Mouse (Mus musculus) 416B (cell line): Measurements from ENCODE around the gene Xylt2.
"Not testable (repeated sequence)": the region's sequence is repeated elsewhere in the genome, so short reads cannot be mapped to it uniquely, and the experiment has no call there.

Experiments
- DNase-seq: peaks from one replicate; pipeline ENCODE4 v3.0.0; 2011; ENCODE audit warnings: low read depth

The Xylt2 gene

GRCm38 (mm10) chr11:94676754-94677606 lies at the start of gene Xylt2:
Xylt2 (minus strand) TSS chr11:94677515.
- DNase-seq = peak; percentile 82

GRCm38 (mm10) chr11:94719216-94719615 lies 41.9 kb upstream of the Xylt2 start:
- peak; percentile 60 for DNase-seq

GRCm38 (mm10) chr11:94718113-94718909 lies 41.0 kb upstream of the Xylt2 start:
- peak; percentile 11 for DNase-seq

- no peak for DNase-seq
These were observed 39.9 kb upstream of the Xylt2 start for GRCm38 (mm10) chr11:94717239-94717638.

GRCm38 (mm10) chr11:94716754-94717153 lies 39.4 kb upstream of the Xylt2 start:
- peak; percentile 46 for DNase-seq

- no peak for DNase-seq
These were observed 38.3 kb upstream of the Xylt2 start for GRCm38 (mm10) chr11:94715622-94716021.

DNA sequence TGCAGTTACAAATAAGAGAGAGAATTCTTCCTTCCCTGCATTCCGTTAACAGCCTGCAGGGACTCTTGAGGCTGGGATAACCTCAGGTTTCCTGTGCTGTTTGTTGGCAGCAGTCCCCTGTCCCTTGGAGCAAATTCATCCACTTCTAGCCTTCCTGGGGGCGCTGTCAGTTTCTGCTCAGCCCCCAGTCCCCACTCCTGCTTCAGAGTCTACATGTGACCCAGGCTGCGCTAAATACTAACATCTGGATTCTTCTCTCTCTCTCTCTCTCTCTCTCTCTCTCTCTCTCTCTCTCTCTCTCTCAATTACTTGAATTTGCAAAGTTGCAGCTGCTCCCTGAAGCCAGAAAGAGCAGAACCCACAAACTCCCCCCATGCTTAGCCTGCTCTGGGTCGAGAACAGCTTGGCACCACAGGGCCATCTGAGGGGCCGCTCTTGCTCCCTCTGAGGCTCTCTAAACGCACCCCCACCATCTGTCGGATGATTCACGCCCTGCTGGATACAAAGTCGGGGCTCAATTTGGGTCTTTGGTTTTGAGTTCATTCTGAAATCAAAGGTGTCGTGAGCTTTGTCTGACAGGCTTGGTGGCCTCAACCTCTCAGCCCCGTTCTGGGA lies 36.0 kb upstream of the Xylt2 start:
- DNase-seq = no peak

DNA sequence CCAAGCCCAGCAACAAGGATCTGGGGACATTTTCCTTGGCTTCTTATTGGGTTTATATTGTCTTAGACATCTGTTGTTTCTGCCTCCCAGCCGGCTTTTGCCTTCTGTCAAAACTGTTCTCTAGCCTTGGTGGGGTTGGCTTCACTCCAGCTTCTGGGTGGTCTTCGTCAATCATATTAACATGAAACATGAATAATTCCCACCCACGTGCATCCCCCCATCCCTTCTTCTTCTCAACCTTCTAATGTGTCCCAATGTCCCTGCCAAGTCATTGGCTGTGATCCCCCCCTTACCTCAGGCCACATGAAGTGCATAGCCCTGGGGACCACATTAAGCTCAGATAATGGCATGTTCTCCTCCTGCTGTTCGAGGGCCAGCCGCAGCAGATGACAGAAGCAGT lies 27.2 kb upstream of the Xylt2 start, which contains the start of gene Gm11541:
Gm11541 (minus strand) TSS at position 28 of the 400 bp plus-strand sequence.
- DNase-seq = no peak

GRCm38 (mm10) chr11:94704020-94704419 lies 26.7 kb upstream of the Xylt2 start:
- peak; percentile 40 for DNase-seq

GRCm38 (mm10) chr11:94702216-94702610 lies 24.9 kb upstream of the Xylt2 start:
- DNase-seq = no peak

- no peak for DNase-seq
These were observed 24.3 kb upstream of the Xylt2 start for GRCm38 (mm10) chr11:94701401-94702215.

GRCm38 (mm10) chr11:94699399-94699798 lies 22.1 kb upstream of the Xylt2 start:
- DNase-seq = no peak

DNA sequence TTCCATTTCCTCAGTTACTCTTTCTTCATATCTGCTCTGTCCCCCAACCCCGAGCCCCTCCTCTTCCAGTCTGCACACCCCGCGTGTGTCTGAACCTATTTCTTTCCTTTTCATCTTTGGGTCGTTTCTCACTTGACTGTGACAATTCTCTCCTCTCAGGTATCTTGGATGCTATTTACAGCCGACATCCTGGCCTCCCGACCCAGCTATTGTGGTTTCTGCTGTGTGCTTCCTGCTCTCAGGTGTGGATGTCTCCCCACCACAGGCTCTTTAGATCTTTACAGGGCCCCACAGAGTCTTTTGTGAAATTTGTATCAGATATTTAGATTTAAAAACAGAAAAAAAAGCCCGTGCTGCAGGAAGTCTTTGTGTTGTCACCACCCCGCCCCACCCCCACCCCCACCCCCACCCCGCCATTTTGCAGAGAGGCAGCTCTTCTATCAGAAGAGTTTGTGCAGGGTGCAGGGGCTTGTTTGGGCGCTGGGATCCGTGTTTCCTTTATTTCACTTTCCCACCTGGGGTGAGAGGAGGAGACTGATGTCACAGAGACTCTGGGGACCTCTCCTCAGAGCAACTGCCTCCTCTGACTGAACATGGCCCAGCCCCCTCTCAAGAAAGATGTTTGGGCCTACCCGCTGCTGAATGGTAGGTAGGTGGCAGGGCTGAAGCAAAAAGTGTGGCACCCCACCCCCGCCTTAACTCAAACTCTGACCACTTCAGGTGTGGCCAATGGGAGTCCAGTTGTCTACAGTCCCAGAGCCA lies 20.6 kb upstream of the Xylt2 start:
- no peak for DNase-seq

- no peak for DNase-seq
These were observed 19.8 kb upstream of the Xylt2 start for GRCm38 (mm10) chr11:94697140-94697539.

DNA sequence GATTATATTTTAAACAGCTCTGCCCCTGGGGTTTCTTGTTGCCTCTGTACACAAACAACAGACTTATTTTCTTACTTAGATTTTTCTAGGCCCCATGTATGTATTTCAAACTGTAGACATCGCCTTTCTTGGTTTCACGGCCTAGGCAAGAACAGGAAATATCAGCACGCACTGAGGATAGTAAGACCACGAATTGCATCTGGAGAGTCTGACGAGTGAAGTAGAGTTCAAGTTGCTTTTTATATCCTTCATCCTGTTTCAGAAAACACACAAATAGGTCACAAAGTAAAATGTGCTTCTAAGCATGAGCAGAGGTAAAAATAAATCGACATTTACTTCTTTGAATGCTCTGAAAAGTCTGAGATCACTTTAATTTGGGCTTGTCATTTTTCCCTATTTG lies 18.2 kb upstream of the Xylt2 start:
- no peak for DNase-seq

GRCm38 (mm10) chr11:94692502-94692901 lies 15.2 kb upstream of the Xylt2 start:
- DNase-seq = not testable (repeated sequence)

GRCm38 (mm10) chr11:94687178-94687577 lies 9.9 kb upstream of the Xylt2 start:
- peak; percentile 47 for DNase-seq

DNA sequence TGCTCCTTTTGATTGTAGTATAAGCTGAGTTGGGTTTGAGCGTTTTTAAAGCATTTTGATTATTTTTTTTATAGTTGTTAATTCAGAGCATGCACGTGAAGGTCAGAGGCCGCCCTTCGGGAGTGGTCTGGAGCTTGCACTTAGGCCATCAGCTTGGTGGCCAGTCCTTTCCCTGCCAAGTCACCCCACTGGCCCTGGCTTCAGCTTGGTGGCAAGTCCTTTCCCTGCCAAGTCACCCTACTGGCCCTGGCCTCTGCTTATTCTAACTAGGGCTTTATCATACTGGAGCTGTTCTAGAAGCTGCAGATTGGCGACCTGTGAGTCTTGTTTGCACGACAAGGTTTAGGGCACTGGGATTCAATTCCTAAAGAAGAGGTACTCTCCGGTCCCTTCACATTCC lies 5.1 kb upstream of the Xylt2 start:
- no peak for DNase-seq

- DNase-seq = peak; percentile 57
These were observed 4.3 kb upstream of the Xylt2 start for GRCm38 (mm10) chr11:94681640-94682039.

- peak; percentile 18 for DNase-seq
These were observed 3.3 kb upstream of the Xylt2 start for GRCm38 (mm10) chr11:94680639-94681038.

DNA sequence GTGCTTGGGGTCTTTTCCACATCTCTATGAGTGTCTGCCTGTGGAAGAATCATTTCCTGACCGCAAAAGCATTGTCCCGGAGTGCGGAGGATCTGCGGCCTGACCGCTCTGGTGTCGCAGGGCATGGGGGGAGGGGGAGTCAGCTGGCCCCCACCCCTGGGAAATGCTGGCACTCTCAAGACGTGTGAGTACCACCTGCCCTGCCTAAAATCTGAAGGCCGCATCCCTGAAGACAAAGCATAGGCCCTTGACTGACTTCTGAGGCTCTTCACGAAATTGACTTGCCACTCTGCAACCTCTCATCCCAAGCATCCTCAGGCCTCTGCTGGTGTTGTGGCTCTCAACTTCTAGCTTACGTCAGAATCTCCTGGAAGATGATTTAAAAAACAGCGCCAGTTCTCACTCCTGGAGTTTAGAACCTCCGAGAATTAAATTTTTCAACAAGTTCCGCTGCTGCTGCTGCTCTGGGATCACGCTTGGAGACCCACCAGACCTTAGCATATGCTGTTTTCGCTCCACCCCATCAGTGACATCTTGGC lies 361 bp upstream of the Xylt2 start:
- no peak for DNase-seq
